Mouse (Mus musculus) 3134 (cell line): ENCODE results near the gene Ubtd1.

Experiments used
- DNase-seq: peaks from one replicate; pipeline ENCODE4 v3.0.0-alpha.2; 2011; ENCODE audit warnings: low spot score; ENCODE audit not compliant: insufficient read length; ENCODE audit errors: extremely low read depth

Ubtd1 gene

GRCm38 (mm10) chr19:41992971-41993370, 11.4 kb downstream of the Ubtd1 start:
- no peak for DNase-seq

GRCm38 (mm10) chr19:41993484-41993883, 11.9 kb downstream of the Ubtd1 start:
- peak; percentile 61 for DNase-seq

DNA sequence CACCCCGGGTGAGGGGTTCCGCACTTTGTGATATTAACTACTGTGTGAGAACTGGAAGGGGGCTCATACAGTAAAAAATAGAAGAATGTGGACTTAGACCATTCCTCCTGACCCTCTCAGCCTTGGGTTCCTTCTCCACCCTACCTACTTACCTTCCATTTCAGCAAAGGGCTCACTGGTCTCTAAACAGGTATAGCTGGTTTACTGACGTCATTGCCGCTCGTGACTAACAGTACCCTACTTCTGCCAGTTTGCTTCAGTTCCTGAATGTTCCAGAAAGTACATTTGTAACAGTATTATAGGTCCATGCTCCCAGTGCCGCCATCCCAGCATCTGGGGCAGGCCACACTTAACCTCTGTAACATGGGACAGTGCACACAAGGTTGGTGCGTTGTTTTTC, 12.5 kb downstream of the Ubtd1 start:
- no peak for DNase-seq

- DNase-seq: no peak
These were observed 13.9 kb downstream of the Ubtd1 start for GRCm38 (mm10) chr19:41995483-41995882.

GRCm38 (mm10) chr19:41997090-41997489, 15.5 kb downstream of the Ubtd1 start:
- DNase-seq: no peak

DNA sequence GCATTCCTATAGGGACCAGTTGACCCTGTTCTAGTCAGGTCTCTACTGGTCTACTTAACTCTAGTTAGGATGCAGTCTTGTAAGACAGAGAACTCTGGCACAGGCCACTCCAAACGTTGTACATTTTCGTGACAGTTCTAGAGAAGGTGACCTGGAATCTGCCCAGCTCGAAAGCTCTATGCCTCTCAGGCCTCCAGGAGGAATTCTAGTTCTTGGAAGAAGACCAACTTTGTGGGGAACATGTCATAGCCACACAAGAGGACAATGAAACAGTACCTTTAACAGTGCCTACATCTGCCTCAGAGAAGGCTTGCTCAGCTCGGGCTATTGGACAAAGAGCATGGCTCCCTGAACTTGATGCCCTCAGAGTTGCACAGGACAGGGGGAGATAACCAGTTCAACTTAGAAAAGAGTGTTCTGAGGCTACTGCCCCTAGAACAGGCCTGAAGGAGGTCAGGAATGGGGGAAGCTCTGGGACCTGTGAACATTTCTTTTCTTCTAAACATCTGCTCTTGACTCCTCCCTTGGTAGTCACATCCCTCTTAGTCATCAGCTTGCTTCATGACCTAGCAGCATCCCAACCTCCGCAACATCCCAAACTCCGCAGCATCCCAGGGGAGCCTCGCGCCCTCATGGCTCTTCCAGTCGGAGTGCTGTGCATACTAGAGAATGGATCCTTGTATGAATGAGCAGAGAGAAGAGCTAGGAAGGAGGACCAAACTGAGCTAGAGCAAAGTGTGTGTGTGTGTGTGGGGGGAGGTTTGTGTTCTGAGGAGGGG, 17.4 kb downstream of the Ubtd1 start:
- peak; percentile 67 for DNase-seq

DNA sequence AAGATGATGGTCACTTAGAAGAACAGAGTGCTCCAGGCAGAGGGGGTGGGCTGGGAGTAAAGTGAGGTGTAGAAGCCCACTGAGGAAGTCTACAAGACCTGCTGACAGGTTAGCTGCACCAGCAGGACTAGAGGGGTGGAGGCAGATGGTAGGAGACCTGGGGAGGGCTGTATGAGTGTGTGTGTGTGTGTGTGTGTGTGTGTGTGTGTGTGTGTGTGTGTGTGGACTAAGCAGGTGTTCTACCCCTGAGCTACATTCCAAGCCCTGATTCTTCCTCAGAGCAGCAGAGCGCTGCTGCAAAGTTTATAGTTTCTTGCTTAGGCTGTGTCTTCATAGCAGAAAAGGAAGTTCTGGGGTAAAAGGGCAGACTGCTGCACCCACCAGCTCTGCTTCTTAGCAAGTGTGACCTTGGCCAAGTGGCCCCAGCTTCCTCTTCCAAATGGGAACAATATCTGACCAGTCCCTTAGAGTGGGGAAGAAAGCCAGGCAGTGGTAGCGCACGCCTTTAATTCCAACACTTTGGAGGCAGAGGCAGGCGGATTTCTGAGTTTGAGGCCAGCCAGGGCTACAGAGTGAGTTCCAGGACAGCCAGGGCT, 18.2 kb downstream of the Ubtd1 start:
- DNase-seq: no peak

- DNase-seq: no peak
These were observed 18.9 kb downstream of the Ubtd1 start for GRCm38 (mm10) chr19:42000446-42000958.

DNA sequence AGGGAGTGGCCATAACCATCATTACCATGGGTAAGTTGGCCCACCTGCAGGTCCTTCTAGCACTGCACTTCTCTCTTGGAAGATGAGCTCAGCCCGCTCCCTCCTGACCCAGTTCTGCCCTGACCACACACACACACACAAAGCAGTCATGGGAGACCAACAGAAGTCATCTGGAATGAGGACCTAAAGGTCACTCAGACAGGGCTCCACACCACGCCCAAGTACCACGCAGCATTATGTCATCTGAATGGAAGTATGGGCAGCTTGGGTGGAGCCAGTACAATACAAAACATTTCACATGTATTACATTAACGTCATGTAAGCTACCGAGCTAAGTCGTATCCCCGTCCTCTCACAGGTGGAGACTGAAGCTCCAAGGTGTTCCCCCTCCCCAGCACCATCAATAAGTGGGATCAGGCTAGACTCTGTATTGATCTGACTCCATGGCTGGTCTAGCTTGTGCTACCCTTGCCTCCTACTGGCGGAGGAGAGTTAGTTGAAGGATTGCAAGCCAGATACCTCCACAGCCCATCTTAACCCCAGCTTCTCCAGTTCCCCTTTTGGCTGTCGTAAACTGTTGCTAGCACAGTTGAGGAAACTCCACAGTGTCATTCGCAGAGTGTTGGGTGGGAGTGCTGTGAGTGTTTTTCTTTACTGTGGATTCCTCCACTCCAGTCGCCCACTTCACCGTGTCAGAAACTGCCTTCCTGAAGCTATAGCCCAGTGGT, 19.9 kb downstream of the Ubtd1 start:
- DNase-seq: no peak

GRCm38 (mm10) chr19:42004258-42004657, 22.7 kb downstream of the Ubtd1 start:
- DNase-seq: no peak

DNA sequence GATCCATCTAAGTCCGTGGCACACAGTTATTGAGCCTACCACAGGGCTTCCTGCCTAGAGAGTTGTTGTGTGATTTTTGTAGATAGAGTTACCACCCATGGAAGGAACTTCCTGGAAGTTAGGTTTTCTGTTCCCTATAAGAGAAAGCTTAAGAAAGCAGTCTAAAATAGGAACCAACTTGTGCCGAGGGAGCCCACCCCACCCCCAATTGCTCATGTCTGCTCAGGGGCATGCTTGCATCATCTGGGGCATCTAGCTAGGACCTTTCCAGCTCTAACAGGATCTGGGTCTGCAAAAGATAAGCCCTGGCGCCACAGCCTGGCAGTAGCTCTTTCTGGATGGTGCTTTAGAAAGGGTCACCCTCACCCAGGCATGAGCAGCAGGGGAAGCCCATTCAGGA, 24.1 kb downstream of the Ubtd1 start:
- DNase-seq: no peak

DNA sequence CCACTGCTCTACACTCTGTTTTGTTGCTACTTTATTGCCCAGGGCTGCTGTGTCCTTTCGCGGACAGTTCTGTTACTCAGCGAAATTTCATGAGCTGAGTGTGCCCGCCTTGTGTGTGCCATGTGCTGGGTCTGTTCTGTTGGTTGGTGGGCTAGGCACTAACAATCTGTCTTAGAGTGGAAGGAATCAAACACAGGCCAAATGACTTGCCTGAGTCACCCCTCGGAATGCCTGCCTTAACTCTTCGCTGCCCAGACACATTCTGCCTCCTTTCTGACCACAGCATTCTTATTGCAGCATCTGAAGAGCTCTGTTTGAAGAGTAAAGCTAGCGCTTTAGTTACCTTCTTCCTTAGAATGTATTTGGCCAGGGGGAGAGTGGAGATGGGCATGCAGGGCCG, 25.0 kb downstream of the Ubtd1 start:
- peak; percentile 44 for DNase-seq

DNA sequence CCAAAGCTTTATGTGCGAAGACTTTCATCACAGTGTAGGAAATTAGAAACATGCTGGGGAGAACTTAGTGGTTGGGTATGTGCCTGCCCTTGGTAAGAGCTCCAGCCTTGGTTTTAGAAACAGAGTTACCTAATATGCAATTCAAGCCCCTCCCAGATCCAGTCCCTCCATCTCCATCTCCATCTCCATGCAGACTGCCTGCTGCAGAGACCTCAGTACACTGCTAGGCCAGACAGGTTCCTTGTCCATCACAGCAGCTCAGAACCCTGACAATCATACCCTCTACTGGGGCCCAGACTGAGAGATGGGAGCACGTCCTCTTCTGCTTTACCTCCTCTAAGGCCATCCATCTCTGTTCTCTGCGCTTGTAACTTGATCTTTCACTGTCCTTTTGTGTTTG, 27.0 kb downstream of the Ubtd1 start:
- DNase-seq: no peak

GRCm38 (mm10) chr19:42009067-42009466, 27.5 kb downstream of the Ubtd1 start:
- DNase-seq: no peak

- no peak for DNase-seq
These were observed 28.9 kb downstream of the Ubtd1 start for GRCm38 (mm10) chr19:42010436-42010835.

GRCm38 (mm10) chr19:42011123-42011522, 29.6 kb downstream of the Ubtd1 start:
- no peak for DNase-seq

DNA sequence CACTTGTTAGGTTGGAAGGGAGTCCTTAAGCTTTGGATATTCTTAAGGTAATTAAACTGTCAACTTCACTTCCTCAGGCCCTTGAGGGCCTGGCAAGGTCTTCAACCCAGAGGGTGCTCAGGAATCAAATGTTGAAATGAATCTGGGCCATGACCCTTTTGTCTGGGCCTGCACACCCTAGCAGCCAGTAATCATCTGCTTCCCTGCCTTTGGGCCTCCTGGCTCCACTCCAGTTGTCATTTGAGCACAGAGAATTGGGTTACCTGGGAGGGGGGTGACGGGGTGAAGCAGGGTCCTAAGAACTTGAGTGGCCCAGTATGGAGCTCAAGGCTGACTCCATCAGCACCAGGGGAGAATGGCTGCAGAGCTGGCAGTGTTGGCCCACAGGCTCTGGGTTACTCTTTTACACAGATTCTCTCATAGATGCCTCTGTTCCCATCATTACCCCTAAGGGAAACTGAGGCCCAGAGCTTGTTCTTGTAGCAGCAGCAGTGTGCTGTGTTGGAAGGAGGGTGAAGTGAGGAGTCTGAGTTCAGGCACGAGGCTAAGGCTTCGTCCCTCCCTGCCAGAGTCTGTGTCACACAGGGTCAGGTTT, 32.8 kb downstream of the Ubtd1 start:
- DNase-seq: no peak

DNA sequence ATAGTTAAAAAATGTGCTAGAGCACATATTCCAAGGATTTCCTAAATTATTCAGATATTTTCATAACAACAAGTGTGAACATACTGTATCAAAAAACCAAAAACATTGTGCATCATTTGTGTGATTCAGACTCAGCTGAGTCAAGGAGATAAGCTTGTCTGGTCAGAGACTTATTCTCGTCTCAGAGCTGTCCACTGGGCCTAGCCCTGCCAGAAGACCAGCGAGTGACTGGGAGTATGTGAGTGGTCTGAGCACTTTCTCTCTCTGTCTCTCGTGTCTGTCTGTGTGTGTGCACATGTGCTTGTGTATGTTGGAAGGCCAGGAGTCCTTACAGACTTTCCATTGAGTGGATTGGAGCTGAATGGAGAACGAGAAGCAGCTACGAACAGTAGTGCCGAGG, 33.4 kb downstream of the Ubtd1 start:
- DNase-seq: no peak

DNA sequence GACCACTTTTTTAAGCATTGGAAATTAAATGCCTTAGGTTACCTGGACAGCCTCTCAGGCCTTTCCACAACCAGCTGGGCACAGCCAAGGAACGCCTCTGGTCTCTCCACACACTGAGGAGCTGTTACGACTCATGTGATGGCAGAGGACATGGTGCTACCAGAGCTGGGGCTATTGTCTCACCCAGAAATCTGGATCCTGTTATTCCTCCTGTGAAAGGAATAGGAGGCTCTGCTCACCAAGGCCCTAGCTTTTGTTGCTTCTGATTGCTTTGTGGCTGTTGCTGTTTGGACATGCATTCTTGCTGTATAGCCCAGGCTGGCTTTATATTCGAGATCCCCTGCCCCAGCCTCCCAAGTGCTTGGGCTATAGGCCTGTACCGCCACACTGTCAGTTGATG, 34.7 kb downstream of the Ubtd1 start:
- DNase-seq: no peak

DNA sequence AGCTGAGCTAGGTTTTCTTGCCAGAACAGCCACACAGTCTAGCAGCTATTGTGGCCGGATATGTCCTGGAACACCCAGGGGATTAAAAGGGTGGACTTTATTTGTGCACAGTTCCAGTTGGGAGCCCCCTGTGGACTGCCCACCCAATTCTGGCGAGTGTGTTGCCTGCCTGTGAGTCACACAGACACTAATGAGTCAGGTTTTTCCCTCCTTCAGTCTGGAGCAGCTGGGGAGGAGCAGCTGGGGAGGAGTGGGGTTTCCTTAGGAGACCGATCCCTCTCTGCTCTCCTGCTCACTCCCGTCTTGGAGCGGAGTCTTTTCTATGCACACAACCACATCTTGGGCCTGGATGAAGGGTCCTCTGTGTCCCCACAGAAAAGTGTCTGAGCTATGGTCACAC, 35.3 kb downstream of the Ubtd1 start:
- DNase-seq: peak; percentile 81
